Mouse (Mus musculus): ENCODE measurements around the gene Pprc1.

DNA sequence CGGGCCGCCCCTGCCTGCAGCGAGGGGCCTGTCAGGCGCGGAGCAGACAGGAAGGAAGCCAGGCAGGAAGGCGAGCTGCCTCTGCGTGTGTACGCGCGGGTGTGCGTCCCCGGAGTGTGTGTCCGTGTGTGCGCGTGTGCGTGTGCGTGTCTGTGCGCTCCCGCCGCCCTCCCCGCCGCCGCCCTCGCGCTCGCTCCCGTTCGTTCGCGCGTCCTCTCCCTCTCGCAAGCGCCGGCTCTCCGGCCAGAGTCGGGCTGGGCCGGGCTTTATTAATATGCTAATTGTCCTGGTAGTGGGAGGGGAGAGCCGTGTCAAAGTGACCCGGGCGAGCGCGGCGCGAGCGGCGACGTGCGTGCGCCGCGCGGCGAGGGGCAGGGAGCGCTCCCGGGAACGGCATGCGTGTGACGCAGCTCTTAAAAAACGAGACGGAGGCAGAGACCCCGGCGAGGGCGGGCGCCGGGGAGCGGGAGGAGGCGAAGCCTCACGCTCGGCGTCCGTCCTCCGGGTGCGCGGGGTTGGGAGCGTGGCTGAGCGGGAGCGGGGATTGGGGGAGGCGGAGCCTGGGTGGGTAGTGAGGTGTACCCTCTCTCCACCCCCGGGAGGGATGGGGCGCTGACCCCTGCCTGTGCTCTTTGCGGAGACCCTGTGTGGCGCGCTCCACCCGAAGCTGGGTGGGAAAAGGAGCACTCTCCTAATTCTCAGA, 458 bp downstream of the Pprc1 start, which contains the start of gene Ldb1:
- TF ChIP-seq CTCF (IDR thresholded peaks at IDR 0.05; ENCODE audit: control insufficient read depth, insufficient read depth, low read length): no peak
- peak; percentile 67 for TF ChIP-seq POLR2A (IDR thresholded peaks at IDR 0.05; ENCODE audit: borderline replicate concordance, control insufficient read depth, low read depth, low read length)
